Mouse (Mus musculus) erythroid progenitor cell, adult 5-6 weeks (primary cell): ENCODE measurements around the gene Tle1. TPM values are rescaled to one million over a fixed set of nuclear protein-coding genes. Genes with fewer than 3 reads are reported as not detected.
A peak's percentile ranks its signal among the peaks of the same experiment; 100 is the strongest.

Experiments used
- ATAC-seq: replicated peaks from 2 replicates; pipeline ENCODE4 v1.8.0; 2016; ENCODE audit warnings: moderate number of reproducible peaks, mild to moderate bottlenecking, moderate TSS enrichment, inconsistent platforms; ENCODE audit not compliant: poor library complexity, low FRiP score, severe bottlenecking
- total RNA-seq, 2 experiments: library from RNA; stranded (forward) in 1 of 2; stranded (reverse) in 1 of 2; fragments of 150-400 nt in 1 of 2; fragments of 186-747, 209-891 nt in 1 of 2; gene quantifications; 2 replicates each; pipeline versions ENCODE4 v1.2.3 to v1.2.4; 2015 to 2017; ENCODE audit warnings: low replicate concordance in 2 of 2

Tle1 gene
- total RNA-seq (2015; ENCODE audit: low replicate concordance), result 2.5 and 4.6 TPM in 2 replicates
- 1.4 and 1.8 TPM in 2 replicates for total RNA-seq (2017; ENCODE audit: low replicate concordance)

DNA sequence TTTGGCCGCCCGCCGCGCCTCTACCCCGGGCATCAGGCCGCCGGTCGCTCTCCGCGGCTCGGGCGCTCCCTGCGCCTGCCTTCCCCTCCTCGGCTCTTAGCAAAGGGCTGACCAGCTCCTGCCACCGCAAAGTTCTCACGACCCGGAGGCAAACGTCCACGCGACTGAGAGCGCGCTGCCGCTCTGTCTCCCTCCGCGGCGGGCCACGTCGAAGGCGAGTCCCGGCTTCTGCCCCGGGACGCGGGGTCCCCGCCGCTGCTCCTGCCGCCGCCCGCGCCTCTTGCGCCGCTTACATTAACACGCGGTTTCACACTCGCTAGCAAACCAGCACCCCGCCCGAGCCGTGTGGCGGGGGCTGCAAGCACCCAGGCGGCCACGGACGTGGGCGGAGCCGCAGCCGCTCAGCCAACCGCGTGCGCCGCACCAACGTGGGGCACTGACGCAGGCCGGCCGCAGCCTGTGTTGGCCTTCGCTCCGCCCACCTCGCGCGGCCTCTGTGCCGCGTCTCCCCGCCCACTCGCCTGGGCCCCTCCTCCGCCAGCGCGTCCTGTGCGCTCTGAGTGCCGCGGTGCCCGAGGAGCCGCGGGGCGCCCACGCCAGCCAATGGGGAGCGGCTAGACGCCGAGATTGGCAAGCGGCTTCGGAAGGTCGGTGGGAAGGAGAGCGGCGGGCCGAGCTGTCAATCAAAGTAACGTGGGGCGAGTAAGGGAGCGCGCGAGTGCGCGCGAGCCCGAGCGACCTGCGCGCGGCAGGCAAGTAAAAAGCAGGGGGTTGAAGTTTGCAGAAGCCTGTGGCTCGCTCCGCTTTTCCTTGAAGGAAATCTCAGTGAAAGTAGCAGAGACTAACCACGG lies at the start of gene Tle1:
Tle1 (minus strand) TSS at position 361 of the 851 bp plus-strand sequence.
- peak; percentile 93 for ATAC-seq

DNA sequence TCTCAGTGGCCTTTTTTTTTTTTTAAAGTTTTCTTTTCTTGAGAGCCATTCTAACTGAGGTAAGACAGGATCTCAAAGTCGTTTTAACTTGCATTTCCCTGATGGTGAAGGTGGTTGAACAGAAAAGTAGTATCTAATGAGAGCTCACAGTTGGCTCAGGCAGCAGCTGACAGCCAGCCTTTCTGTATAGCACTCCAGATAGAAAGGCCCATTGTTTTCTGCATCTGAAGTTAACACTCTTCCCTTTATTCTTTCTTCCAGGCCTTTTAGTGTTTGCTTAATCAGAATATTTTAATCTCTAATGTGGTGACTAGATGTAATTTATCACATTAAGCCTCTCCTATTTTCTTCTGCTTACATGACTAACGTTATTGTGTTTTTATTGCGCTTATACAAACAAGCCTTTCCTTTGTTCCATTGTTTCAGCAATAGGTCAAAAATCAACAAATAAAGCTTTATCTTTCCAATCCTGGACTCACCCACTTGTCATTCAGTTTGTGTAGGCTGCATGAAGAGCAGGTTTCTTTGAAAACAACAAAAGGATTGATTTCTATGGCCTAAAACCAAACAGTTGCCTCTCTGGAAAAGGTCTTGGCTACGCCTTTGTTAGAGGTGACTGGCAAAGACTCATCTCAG lies 33.0 kb upstream of the Tle1 start:
- ATAC-seq, result no peak

DNA sequence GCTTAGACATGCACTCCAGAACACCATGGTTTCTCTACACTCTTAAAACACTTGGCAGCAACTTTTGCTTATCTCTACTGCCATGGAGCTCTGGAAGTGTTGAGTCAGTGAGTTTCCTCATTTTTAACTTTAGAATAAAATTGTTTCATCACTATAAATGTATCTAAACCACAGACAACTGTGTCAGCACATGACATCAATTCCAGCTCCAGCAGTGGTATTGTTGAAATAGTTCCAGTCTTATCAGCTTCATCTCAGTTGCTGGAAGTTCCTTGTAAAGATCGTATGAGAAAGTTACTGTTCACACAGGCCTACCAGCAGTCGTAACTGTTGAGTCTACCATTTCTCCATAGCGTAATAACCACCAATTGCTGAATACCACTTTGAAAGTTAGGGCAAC lies 31.5 kb upstream of the Tle1 start:
- no peak for ATAC-seq

DNA sequence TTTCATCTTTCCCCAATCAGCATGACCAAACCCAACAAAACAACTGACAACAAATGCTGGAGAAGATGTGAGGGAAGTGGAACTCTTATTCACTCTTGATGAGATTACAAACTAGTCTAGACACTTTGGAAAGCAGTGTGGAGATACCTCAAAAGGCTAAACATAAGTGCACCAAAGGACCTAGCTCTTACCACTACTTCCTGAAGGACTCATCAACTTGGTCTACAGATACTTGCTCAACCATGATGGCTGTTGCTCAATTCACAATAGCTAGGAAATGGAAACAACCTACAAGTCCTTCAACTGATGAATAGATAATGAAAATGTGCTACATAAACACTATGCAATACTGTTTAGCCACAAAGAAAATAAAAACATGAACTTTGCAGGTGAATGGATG lies 30.1 kb upstream of the Tle1 start:
- no peak for ATAC-seq

DNA sequence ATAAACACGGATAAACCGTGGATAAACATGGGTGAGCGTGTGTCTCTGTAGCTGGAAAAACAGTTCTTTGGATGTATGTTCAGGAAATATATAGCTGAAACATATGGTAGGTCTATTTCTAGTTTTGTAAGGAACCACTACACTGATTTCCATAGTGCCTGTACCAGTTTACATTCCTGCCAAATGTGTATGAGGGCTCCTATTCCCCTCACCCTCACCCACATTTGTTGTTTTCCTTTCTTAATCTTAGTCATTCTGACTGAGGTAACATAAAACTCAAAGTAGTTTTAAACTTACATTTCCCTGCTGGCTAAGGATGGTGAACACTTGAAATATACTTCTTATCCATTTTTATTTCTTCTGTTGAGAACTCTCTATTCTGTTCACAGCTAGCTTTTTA lies 20.9 kb upstream of the Tle1 start:
- no peak for ATAC-seq

DNA sequence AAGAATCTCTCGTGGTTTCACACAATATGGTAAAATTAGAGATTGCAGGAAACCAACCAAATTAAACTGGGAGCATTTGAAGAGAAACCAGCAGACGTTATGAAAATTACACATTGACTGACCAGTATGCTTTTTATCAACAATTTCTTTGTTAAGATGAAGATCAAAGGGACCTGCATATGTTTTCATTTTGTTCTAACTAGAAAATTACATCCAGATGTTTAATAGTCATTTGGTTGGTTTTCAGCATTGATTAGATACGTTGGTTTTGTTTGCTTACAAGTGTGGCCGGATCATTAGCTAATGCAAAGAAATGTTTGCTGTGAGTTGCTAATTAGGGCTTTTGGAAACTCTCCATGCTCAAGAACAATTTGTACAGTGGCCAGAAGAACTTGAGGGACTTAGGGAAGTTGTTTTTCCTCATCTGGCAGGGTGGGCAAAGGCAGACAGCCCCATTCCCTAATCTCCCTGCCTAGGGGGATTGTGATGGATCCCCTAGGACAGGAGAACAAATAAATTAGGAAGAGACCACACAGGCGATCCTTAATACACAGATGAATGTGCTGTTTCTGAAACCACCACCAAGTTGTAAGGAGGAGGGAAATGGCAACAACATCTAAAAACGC lies 3.8 kb upstream of the Tle1 start:
- ATAC-seq, result no peak

DNA sequence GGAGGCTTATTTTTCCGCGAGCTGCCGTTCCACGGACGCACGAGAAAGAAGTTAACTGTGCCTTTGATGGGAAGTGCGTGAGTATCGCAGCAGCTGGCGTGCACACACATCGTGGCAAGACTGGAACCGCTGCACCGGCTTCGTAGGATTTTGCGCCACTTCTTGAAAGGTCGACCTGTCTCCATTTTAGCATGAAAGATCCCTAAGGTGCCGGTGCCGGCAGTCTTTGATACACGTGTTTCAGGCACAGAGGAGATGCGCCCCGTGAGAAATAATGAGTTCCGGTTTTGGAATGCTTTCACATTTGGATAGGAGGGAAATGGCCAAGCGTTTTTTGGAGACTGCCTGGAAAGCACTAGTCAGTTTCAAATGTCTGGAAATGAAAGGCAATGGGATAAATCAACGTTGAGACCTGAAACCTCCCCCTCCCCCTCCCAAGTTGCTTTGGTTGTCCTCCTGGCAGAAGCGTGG lies 837 bp upstream of the Tle1 start:
- ATAC-seq, result no peak

DNA sequence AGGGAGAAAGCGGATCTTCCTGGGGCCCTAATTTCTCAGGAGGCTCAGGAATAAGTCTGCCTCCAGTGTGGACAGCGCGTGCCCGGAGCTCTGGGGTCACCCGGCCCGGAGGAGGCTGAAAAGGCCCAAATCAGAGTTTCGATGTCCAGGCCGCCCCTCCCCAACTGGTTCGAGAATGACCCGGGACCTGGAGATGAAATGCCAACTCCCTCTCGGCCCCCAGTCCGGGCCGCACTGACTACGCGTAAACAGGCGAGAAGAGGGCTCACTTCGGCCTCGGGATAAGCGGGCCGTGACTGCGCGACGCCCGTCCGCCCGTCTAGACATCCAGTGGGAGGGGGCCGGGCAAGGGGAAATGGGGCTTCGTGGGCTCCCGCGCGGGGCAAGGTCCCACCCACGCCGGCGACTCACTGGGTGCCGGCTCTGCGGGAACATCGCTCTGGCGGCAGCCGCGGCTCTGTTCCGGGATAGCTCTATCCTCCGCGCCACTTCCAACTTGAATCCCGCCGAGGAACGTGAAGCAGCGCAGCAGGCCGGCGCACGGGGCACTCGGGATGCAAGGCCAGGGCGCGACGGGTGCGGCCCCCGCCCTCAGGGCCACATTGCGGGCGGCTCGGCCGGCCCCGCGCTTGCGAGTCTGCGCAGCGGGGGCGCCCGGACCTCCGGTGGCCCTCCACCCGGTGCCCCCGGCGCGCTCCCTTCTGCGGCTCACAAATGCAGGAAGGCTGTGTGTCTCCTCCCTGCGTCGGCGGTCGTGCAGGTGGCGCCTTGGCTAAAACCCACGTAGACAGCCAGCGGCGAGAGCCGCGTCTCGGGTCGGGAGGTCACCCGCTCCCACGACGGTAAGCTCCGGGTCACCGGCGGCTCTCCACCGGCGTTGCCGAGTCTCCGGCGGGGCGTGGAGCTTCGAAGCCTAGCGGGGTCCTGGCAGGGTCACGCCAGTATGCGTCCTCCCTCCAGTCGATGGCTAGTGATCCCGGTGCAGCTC lies 854 bp downstream of the Tle1 start:
- ATAC-seq, result no peak

DNA sequence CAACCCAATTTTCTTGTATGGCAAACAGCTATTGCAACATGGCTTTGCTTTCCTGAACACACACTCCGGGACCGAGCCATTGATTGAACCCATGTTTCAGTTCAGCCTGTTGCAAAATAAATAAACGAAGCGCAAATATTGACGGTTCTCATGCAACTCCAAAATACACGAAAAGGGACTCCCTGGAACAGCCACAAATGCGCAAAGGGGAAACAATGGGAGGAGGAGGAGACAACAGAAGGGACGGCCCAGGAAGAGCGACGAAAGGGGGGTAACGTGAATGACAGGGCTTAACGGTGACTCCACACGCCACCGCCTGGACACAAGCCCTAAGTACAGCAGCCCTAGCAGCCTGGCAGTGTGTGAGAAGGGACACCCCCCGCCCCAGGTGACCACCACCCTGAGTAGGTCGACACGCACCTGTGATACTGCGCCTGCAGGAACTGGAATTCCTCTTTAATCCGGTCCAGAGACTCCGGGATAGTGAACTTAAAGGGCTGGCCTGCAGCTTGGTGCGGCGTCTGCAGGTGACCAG lies 1.8 kb downstream of the Tle1 start:
- 0 out of 2 replicates have a peak, but pooled peaks have one; percentile 28 for ATAC-seq

DNA sequence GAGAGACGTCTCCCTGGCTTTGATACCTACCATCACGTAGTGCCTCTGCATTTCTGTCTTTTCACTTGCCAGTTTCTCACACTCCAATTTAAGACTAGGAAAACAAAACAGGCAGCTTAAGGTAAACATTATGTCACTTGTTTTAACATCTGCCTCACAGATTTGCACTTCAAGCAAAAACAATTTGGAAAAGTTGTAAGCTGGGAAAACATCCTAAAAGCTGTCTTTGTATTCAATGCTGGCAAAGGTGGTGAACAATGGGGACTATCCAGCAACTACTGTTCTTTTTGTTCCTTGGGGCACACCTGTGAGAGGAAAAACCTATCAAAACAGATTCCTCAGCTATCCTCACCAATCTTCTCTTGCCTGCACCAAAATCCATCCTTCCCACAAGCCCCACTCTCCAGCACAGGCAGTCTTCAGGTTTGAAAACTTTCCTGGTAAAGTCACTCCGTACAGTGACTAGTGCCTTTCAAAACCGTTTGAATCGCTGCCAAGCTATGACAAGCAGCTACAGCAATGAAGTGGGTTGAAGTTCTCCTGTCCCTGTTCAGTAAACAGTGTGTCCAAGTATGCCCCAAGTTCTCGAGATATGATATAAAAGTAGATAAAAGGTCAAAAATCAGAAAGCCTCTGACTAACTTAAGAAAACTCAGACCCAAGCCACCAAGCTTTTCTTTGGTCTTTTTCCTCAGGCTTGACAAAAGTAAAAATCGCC lies 2.7 kb downstream of the Tle1 start:
- ATAC-seq, result no peak

DNA sequence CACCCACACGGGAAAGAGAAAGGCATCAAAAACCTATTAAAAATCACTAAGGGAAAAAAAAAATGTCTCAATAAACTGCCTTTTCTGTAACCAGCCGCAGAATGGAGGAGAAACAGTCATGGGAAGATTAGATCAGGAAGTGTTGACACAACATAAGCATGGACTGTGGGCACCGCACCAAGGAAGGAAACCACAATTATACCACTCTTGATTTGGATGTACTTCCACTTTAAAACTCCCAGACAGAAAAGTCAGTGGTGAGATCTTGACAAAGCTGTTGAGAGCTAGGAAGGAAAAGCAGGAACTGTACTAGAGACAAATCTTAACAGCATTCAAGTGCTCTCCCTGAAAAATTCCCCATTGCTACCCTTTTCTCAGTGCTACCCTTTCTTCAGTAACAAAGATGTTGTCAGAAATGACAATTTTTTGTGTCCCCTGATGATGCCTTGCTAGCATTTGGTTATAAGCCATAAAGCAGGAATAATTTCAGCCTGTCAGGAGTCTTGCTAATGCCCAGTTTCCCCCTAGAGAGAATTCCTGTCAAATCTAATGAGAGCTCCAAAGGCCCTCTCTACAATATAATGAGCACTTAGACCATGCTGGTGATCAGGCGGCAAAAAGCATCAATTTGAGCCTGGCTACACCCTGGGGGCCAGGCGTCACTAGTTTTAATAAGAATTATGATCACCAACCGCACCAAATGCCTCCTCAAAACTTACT lies 5.4 kb downstream of the Tle1 start:
- ATAC-seq, result no peak

DNA sequence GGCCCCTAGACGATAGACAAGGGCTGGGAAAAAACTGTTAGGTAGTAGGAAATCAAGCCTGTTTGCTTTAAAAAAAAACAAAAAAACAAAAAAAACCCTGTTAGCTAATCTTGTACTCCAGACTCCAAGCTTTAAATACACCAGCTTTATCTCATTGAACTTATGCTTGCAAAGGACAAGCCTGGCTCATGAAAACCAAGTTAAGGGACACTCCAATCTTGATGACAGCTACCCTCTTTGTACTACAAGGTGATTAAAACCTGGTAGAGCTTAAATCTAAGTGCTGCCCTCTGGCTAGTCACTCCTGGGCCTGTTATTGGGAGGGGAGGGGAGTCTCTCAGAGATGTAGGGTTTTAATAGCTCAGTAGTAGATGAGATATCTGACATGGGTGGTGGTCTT lies 7.4 kb downstream of the Tle1 start:
- no peak for ATAC-seq

DNA sequence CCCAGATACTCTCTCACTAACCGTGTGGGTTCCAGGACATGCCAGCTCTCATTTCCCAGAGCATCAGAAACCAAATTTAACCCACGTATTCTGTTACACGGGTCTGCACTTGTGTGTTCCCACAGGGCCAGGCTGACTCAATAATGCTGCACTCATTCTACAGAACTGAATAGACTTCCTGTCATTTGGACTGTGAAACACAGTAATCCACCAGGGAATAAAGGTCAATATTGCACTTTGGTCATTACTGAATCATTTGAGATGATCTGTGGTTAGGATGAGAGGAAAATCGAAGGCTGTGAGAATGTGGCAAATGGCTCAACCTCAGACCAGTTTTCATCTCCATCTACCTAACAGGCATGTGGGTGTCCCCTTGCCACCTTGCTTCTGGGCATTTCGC lies 16.2 kb downstream of the Tle1 start:
- no peak for ATAC-seq

DNA sequence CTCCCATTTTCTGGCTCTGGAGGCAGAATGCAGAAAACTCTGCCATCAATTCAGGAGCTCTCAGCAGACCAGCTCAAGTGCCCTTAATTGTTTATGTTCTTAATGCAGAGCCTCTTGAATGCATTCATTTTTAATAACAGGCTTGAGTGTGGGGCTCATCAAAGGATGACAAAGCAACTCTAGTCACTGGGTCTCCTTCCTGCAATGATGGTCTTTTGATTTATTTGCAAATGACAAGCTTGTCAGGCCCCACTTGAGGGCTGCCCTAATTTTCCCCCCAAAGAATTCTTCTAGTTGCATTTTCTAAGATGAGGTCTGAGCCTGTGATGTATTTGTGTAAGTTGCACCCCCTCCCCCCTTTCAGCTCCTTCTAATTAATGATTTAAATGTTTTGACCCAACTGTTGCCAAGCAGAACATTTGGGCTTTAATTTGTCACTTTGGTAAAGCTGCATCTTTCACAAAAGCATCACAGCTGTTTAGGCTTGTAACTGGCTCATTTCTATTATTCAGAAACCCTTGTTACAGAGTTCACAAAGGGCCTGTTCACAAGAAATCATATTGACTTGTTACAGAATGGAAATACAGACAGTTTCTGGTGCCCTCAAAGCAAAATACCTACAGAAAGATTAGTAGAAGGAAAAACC lies 18.3 kb downstream of the Tle1 start:
- no peak for ATAC-seq

DNA sequence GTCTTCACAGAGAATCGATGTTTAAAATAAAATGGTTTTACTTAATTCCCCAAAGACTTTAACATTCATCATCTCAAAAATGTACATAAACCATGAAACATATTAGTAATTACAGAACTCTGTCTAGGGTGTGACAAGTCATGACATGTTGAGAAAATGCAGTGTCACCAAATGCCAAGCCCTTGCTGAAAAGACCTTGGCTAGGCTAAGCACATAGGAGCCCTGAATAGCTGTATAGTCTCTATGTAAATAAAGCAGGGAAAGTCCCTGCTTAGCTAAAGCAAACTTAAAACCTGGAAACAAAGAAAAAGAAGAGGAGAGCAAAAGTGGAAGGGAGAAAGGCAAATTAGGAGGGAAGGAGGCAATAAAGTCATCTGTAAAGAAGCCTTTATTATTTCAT lies 24.8 kb downstream of the Tle1 start:
- no peak for ATAC-seq

DNA sequence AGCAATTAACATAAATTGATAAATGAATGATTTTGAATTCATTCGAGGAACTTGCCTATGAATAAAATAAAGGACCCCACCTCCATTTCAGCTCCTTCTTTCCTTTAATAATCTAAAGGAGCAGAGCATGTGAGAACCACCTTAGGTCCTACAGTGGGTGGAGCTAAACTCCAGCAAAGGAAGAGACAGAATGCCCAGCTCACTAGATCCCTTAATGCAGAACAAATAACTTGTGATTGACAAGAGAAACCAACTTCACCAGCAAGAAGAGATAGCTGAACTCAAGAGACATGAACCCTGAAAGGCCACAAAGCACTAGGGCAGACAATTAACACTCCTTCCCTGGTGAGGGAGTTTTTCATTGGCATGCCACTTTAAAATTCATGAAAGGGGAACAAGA lies 32.5 kb downstream of the Tle1 start:
- no peak for ATAC-seq

DNA sequence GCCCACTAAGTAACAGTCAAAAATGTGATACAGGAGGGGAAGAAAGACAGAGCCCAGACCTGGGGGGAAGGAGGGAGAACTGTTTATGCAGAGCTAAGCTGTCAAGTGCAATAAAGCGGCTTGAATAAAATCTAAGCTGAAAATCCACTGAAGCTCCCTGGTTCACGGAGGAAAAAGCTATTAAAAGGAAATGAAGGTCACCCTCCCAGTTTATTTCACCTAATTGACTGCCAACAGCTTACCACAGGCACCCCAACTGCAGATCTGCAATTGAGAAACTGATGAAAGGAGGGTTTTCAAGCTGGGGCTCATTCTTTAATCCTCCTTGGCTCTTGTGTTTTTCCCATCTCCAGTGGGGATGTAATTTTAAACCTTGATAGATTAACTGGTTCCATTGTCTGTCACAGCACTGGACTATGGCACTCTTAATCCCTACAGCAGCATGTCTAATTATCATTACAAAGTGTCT lies 32.9 kb downstream of the Tle1 start:
- ATAC-seq, result no peak
